ENCODE assay signal across 8 mouse cellular contexts in the genomic region with DNA sequence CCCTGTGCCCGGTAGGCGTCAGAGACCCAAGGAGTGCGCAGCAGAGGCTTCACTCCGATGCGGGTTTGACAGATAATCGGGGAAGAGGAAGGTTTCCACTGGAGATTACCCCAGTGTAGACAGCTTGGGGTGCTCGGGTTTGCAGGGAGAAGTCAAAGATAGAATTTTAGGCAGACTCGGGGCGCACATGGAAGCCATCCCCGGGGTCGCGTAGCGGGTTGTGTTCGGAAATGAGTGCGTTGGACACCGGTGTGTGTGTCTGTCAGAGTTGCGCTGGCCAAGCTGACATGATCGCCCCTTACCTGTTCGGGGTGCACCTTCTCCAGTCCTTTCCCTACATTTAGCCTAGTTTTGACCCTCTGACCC. TPM values are rescaled to one million over a fixed set of nuclear protein-coding genes. Genes with fewer than 3 reads are reported as not detected.
DNase-seq lines count a peak whose midpoint lies in the region; ATAC-seq and TF ChIP-seq lines count a peak whose summit lies in the region.

No protein-coding gene starts in this region.

- H3K79me2 ChIP-seq in CH12.LX (replicated peaks; ENCODE audit: control insufficient read depth, extremely low read depth, insufficient read depth, poor library complexity, severe bottlenecking), result no peaks in the 10 kb centered on the region

- H3K9ac ChIP-seq in CH12.LX (ENCODE audit: insufficient read depth, low read depth), result no peak overlapping the region; the same call in 1 of the 2 replicates
- H3K9ac ChIP-seq in forebrain, embryonic 13.5 days, result peak overlapping the region; percentile 78
- no peak overlapping the region for H3K9ac ChIP-seq in liver, embryonic 14.5 days (replicated peaks)

- WGBS in heart, embryonic 10.5 days, result 4% methylated on average over 19 of the region's 19 CpGs
- under 1% methylated on average over 19 of the region's 19 CpGs for WGBS in forebrain, embryonic 13.5 days
- 3% methylated on average over 19 of the region's 19 CpGs for WGBS in liver, embryonic 14.5 days (ENCODE audit: insufficient replicate concordance)

- no peak for TF ChIP-seq EP300 in CH12.LX (IDR thresholded peaks at IDR 0.05; ENCODE audit: low read length)
- TF ChIP-seq EP300 in liver, embryonic 14.5 days (IDR thresholded peaks at IDR 0.05; ENCODE audit: low read depth), result no peak

- no peaks in the 10 kb centered on the region for H3K9me3 ChIP-seq in heart, embryonic 10.5 days
- peaks cover 2% of the 10 kb centered on the region for H3K9me3 ChIP-seq in CH12.LX (replicated peaks; ENCODE audit: low read length)
- H3K9me3 ChIP-seq in forebrain, embryonic 13.5 days (replicated peaks), result no peaks in the 10 kb centered on the region; the same call in 1 of the 2 replicates
- no peaks in the 10 kb centered on the region for H3K9me3 ChIP-seq in liver, embryonic 14.5 days (ENCODE audit: control insufficient read depth, low read length)

- TF ChIP-seq RAD21 in CH12.LX (IDR thresholded peaks at IDR 0.05; ENCODE audit: low read depth, low read length), result no peak

- H3K36me3 ChIP-seq in heart, embryonic 10.5 days, result no peaks in the 10 kb centered on the region
- no peaks in the 10 kb centered on the region for H3K36me3 ChIP-seq in CH12.LX (replicated peaks in 1 of 2; ENCODE audit: control insufficient read depth in 1 of 2, insufficient read depth in 1 of 2, low read length in 1 of 2)
- no peaks in the 10 kb centered on the region for H3K36me3 ChIP-seq in forebrain, embryonic 13.5 days (ENCODE audit: poor library complexity, severe bottlenecking)
- no peaks in the 10 kb centered on the region for H3K36me3 ChIP-seq in liver, embryonic 14.5 days (replicated peaks; ENCODE audit: control insufficient read depth, insufficient read depth, low read depth)

- H3K27me3 ChIP-seq in heart, embryonic 10.5 days (ENCODE audit: insufficient read depth, poor library complexity, severe bottlenecking), result peaks cover 68% of the 10 kb centered on the region
- H3K27me3 ChIP-seq in CH12.LX (replicated peaks), result peaks cover 36% of the 10 kb centered on the region
- H3K27me3 ChIP-seq in forebrain, embryonic 13.5 days, result peaks cover 61% of the 10 kb centered on the region
- peaks cover 47% of the 10 kb centered on the region for H3K27me3 ChIP-seq in liver, embryonic 14.5 days (ENCODE audit: control insufficient read depth, insufficient read depth, low read length)

- H3K27ac ChIP-seq in heart, embryonic 10.5 days, result peak overlapping the region; percentile 90; the same call in 1 of the 2 replicates
- H3K27ac ChIP-seq in CH12.LX (ENCODE audit: insufficient read depth, low read depth), result no peak overlapping the region
- H3K27ac ChIP-seq in forebrain, embryonic 13.5 days, result no peak overlapping the region
- H3K27ac ChIP-seq in liver, embryonic 14.5 days, result no peak overlapping the region

- no peak for TF ChIP-seq CTCF in CH12.LX (conservative IDR thresholded peaks at IDR 0.05 in 1 of 2, IDR thresholded peaks at IDR 0.05 in 1 of 2; ENCODE audit: low read depth in 2 of 2, low read length in 2 of 2)
- no peak for TF ChIP-seq CTCF in liver, embryonic 14.5 days (IDR thresholded peaks at IDR 0.05; ENCODE audit: low read depth)

- DNase-seq in heart, embryonic 10.5 days (ENCODE audit: low spot score), result no peak
- no peak for DNase-seq in heart, postnatal 4 days
- no peak for DNase-seq in CH12.LX (ENCODE audit: extremely low read depth)
- DNase-seq in liver, embryonic 14.5 days (ENCODE audit: low read depth in 3 of 3, low spot score in 3 of 3), result no peak
- DNase-seq in adrenal gland, adult 8-10 months, result no peak
- DNase-seq in Muller cell, postnatal 12 days (ENCODE audit: inconsistent ontology term), result no peak

- dilution Hi-C loops in CH12.LX (cut with MboI; ENCODE audit: extremely low pct_ligation_motif_present, extremely low pct_unique_long_range_greater_than_20kb, low sequenced_read_pairs), result no loop called here

- H3K4me2 ChIP-seq in CH12.LX (ENCODE audit: insufficient read depth, low read depth, poor library complexity, severe bottlenecking), result peak overlapping the region; percentile 59
- peak overlapping the region; percentile 84 for H3K4me2 ChIP-seq in forebrain, embryonic 13.5 days
- H3K4me2 ChIP-seq in liver, embryonic 14.5 days (ENCODE audit: low read depth), result peak overlapping the region; percentile 67

- H3K4me3 ChIP-seq in heart, embryonic 10.5 days, result peak overlapping the region; percentile 96
- H3K4me3 ChIP-seq in CH12.LX (replicated peaks in 1 of 3; ENCODE audit: low read depth in 2 of 3, low read length in 2 of 3, poor library complexity in 1 of 3), result peak overlapping the region; percentile 47 to 75 (median 74)
- peak overlapping the region; percentile 74 for H3K4me3 ChIP-seq in forebrain, embryonic 13.5 days
- H3K4me3 ChIP-seq in liver, embryonic 14.5 days (ENCODE audit: insufficient read depth in 1 of 2, low read depth in 2 of 2, low read length in 2 of 2), result peak overlapping the region; percentile 45 to 58

- TF ChIP-seq POLR2A in CH12.LX (IDR thresholded peaks at IDR 0.05; ENCODE audit: low read depth, low read length), result no peak

- in situ Hi-C loops in CH12.LX (cut with MboI; ENCODE audit: low pct_ligation_motif_present, low pct_unique_long_range_greater_than_20kb, low sequenced_read_pairs), result no loop called here

- peaks cover 15% of the 10 kb centered on the region for H3K4me1 ChIP-seq in heart, embryonic 10.5 days
- H3K4me1 ChIP-seq in CH12.LX (ENCODE audit: control insufficient read depth in 1 of 2, insufficient read depth in 2 of 2), result peaks cover 9 to 25% of the 10 kb centered on the region in 2 experiments
- H3K4me1 ChIP-seq in forebrain, embryonic 13.5 days, result peaks cover 17% of the 10 kb centered on the region
- no peaks in the 10 kb centered on the region for H3K4me1 ChIP-seq in liver, embryonic 14.5 days (replicated peaks; ENCODE audit: control insufficient read depth in 2 of 2, insufficient read depth in 2 of 2, low read length in 1 of 2)

- ATAC-seq in forebrain, embryonic 13.5 days, result no peak
- ATAC-seq in liver, embryonic 14.5 days (ENCODE audit: insufficient read depth), result no peak
- no peak for ATAC-seq in activated CD4-positive, CD25-positive, alpha-beta regulatory T cell, adult 4 months

TF ChIP-seq in CH12.LX, 34 proteins besides CTCF, POLR2A, EP300 and RAD21:
- no peak for TF ChIP-seq CHD1 (IDR thresholded peaks at IDR 0.05; ENCODE audit: low read depth, low read length)
- TF ChIP-seq NRF1 (IDR thresholded peaks at IDR 0.05; ENCODE audit: low read depth, low read length), result no peak
- TF ChIP-seq RCOR1 (conservative IDR thresholded peaks at IDR 0.05; ENCODE audit: low read depth, low read length), result no peak

RNA-seq across cellular contexts. Expression of a gene that starts 1.1 kb away (rescaled TPM):
- polyA plus RNA-seq in heart, embryonic 10.5 days (2016; fragmentation: Nextera tagmentation; extraction: Ambion mirVana), result 6.3 and 7.0 TPM in 2 replicates
- total RNA-seq in heart, postnatal 4 days (2021), result 10 to 100 TPM in 1 of 2 experiments, 1 to 10 TPM in 1; 9.6 to 10.0 TPM
- total RNA-seq in CH12.LX (2012; rRNA removed), result 2.5 and 2.6 TPM in 2 replicates
- total RNA-seq in CH12.LX (2014; rRNA removed), result 4.6 TPM in 2 replicates
- polyA plus RNA-seq in CH12.LX (2012; ENCODE audit: insufficient read length, low read depth), result 3.2 and 3.3 TPM in 2 replicates
- 9.5 and 10.1 TPM in 2 replicates for polyA plus RNA-seq in forebrain, embryonic 13.5 days (2015; fragmentation: Nextera tagmentation; extraction: Ambion mirVana)
- polyA plus RNA-seq in liver, embryonic 14.5 days (2012; rRNA removed), result 2.8 and 4.1 TPM in 2 replicates
- 4.6 and 5.1 TPM in 2 replicates for polyA plus RNA-seq in liver, embryonic 14.5 days (2014; fragmentation: Nextera tagmentation; extraction: Ambion mirVana)
- 10 to 100 TPM in 3 of 4 experiments, 1 to 10 TPM in 1; 9.9 to 16.1 (median 11.2) TPM for total RNA-seq in adrenal gland, adult 8-10 months (2022)
- polyA plus RNA-seq in activated CD4-positive, CD25-positive, alpha-beta regulatory T cell, adult 4 months (2017; shearing (Covaris generic)), result 10 to 100 TPM; 21.4 to 27.8 TPM
